Mouse (Mus musculus) fibroblast of lung, adult 2 months (primary cell): ENCODE measurements around the gene Rexo1.

Experiments
- DNase-seq: peaks from one replicate; pipeline ENCODE4 v3.0.0-alpha.2; 2011; ENCODE audit warnings: low read depth

The Rexo1 gene

GRCm38 (mm10) chr10:80584642-80585552 is 23.5 kb upstream of the Rexo1 start:
- no peak for DNase-seq

GRCm38 (mm10) chr10:80584045-80584488 is 22.7 kb upstream of the Rexo1 start:
- DNase-seq = no peak

GRCm38 (mm10) chr10:80583047-80583446 is 21.7 kb upstream of the Rexo1 start:
- DNase-seq = no peak

- DNase-seq = peak; percentile 59
Observed at GRCm38 (mm10) chr10:80578911-80579310, 17.6 kb upstream of the Rexo1 start.

- peak; percentile 64 for DNase-seq
Observed at GRCm38 (mm10) chr10:80578131-80578750, 16.9 kb upstream of the Rexo1 start.

GRCm38 (mm10) chr10:80577195-80578130 is 16.1 kb upstream of the Rexo1 start, which contains the start of gene Klf16:
TSS of gene Klf16 (minus strand) at chr10:80577321.
- peak; percentile 80 for DNase-seq

- no peak for DNase-seq
Observed at GRCm38 (mm10) chr10:80576351-80577194, 15.2 kb upstream of the Rexo1 start.

GRCm38 (mm10) chr10:80575925-80576324 is 14.6 kb upstream of the Rexo1 start:
- no peak for DNase-seq

GRCm38 (mm10) chr10:80574896-80575295 is 13.5 kb upstream of the Rexo1 start:
- DNase-seq = no peak

- DNase-seq = no peak
Observed at GRCm38 (mm10) chr10:80573944-80574343, 12.6 kb upstream of the Rexo1 start.

- no peak for DNase-seq
Observed at GRCm38 (mm10) chr10:80572477-80572876, 11.1 kb upstream of the Rexo1 start.

- DNase-seq = no peak
Observed at GRCm38 (mm10) chr10:80570871-80571836, 9.8 kb upstream of the Rexo1 start.

- no peak for DNase-seq
Observed at GRCm38 (mm10) chr10:80570419-80570818, 9.1 kb upstream of the Rexo1 start.

- DNase-seq = no peak
Observed at GRCm38 (mm10) chr10:80569664-80570066, 8.3 kb upstream of the Rexo1 start.

- no peak for DNase-seq
Observed at GRCm38 (mm10) chr10:80568876-80569275, 7.5 kb upstream of the Rexo1 start.

GRCm38 (mm10) chr10:80566375-80567092 is 5.2 kb upstream of the Rexo1 start:
- no peak for DNase-seq

- DNase-seq = no peak
Observed at GRCm38 (mm10) chr10:80560621-80561020, 739 bp downstream of the Rexo1 start.

- DNase-seq = no peak
Observed at GRCm38 (mm10) chr10:80559431-80559830, 1.9 kb downstream of the Rexo1 start.

GRCm38 (mm10) chr10:80557346-80557965 is 3.9 kb downstream of the Rexo1 start:
- no peak for DNase-seq
